Mouse (Mus musculus) MEL (cell line): Measurements from ENCODE around the gene Slc44a1.

Experiments used
- CTCF ChIP-seq, 3 experiments: IDR thresholded peaks in 2 of 3; conservative IDR thresholded peaks in 1 of 3; 2 replicates each; pipeline ENCODE4 v1.5.1; 2011 to 2012; ENCODE audit warnings: low read length in 3 of 3, low read depth in 2 of 3, mild to moderate bottlenecking in 2 of 3, improper control_type of control experiment in 1 of 3, inconsistent platforms in 1 of 3, mixed read lengths in 1 of 3, moderate library complexity in 1 of 3; ENCODE audit not compliant: control insufficient read depth in 1 of 3, insufficient read depth in 1 of 3, poor library complexity in 1 of 3, severe bottlenecking in 1 of 3
- ELF1 ChIP-seq: IDR thresholded peaks from 2 replicates; pipeline ENCODE4 v1.6.1; 2014; ENCODE audit warnings: low read depth, mild to moderate bottlenecking, inconsistent platforms, low read length, improper control_type of control experiment, moderate library complexity
- MYC ChIP-seq: IDR thresholded peaks from 2 replicates; pipeline ENCODE4 v1.6.1; 2011; ENCODE audit warnings: low read depth, mild to moderate bottlenecking, low read length, improper control_type of control experiment, moderate library complexity
- NELFE ChIP-seq: IDR thresholded peaks from 2 replicates; pipeline ENCODE4 v1.6.1; 2011; ENCODE audit warnings: low read depth, low read length, improper control_type of control experiment
- POLR2A ChIP-seq, 2 experiments: IDR thresholded peaks; 2 replicates each; pipeline ENCODE4 v1.6.1; 2011 to 2012; ENCODE audit warnings: low read length in 2 of 2, mild to moderate bottlenecking in 2 of 2, control low read depth in 1 of 2, improper control_type of control experiment in 1 of 2, low read depth in 1 of 2, moderate library complexity in 1 of 2; ENCODE audit not compliant: control insufficient read depth in 1 of 2, insufficient read depth in 1 of 2, poor library complexity in 1 of 2
- POLR2AphosphoS5 ChIP-seq: IDR thresholded peaks from 2 replicates; pipeline ENCODE4 v1.6.1; 2012; ENCODE audit warnings: low read depth, borderline replicate concordance, mild to moderate bottlenecking, inconsistent platforms, low read length, moderate library complexity, mixed read lengths
- USF2 ChIP-seq, 2 experiments: IDR thresholded peaks; 2 replicates each; pipeline ENCODE4 v1.6.1; 2011 to 2012; ENCODE audit warnings: improper control_type of control experiment in 2 of 2, low read length in 2 of 2, borderline replicate concordance in 1 of 2, inconsistent platforms in 1 of 2, low read depth in 1 of 2, mild to moderate bottlenecking in 1 of 2; ENCODE audit not compliant: insufficient read depth in 1 of 2

DNA sequence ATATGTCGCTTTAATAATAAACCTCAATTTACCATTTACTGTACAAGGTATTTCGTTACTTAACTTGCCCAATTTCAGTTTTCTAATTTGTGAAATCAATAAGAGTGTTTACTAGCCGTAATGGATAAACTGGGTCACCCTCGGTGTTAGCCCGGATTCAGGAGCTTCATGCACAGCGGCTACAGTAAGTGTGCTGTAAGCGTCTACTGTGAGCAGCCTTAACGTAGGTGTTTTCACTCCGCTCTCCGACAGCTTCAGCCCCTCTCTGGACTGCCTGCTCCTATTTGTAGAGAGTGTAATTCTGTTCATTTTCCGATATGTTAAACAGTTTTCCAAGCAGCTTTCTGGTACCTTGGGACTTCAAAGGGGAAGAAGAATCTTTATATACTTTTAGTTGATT lies 99.7 kb downstream of the Slc44a1 start:
- no peak for TF ChIP-seq USF2 (IDR thresholded peaks at IDR 0.05; ENCODE audit: borderline replicate concordance in 1 of 2, insufficient read depth in 1 of 2, low read depth in 1 of 2, low read length in 2 of 2)
- TF ChIP-seq CTCF (IDR thresholded peaks at IDR 0.05 in 2 of 3, conservative IDR thresholded peaks at IDR 0.05 in 1 of 3; ENCODE audit: control insufficient read depth in 1 of 3, insufficient read depth in 1 of 3, low read depth in 2 of 3, low read length in 3 of 3, poor library complexity in 1 of 3, severe bottlenecking in 1 of 3), result no peak
- no peak for TF ChIP-seq POLR2A (IDR thresholded peaks at IDR 0.05; ENCODE audit: control insufficient read depth in 1 of 2, insufficient read depth in 1 of 2, low read depth in 1 of 2, low read length in 2 of 2, poor library complexity in 1 of 2)
- TF ChIP-seq ELF1, result no peak
- no peak for TF ChIP-seq MYC
- TF ChIP-seq POLR2AphosphoS5, result no peak
- TF ChIP-seq NELFE, result no peak
